Mouse (Mus musculus): Measurements from ENCODE around the gene Mroh7.

Mroh7 gene

DNA sequence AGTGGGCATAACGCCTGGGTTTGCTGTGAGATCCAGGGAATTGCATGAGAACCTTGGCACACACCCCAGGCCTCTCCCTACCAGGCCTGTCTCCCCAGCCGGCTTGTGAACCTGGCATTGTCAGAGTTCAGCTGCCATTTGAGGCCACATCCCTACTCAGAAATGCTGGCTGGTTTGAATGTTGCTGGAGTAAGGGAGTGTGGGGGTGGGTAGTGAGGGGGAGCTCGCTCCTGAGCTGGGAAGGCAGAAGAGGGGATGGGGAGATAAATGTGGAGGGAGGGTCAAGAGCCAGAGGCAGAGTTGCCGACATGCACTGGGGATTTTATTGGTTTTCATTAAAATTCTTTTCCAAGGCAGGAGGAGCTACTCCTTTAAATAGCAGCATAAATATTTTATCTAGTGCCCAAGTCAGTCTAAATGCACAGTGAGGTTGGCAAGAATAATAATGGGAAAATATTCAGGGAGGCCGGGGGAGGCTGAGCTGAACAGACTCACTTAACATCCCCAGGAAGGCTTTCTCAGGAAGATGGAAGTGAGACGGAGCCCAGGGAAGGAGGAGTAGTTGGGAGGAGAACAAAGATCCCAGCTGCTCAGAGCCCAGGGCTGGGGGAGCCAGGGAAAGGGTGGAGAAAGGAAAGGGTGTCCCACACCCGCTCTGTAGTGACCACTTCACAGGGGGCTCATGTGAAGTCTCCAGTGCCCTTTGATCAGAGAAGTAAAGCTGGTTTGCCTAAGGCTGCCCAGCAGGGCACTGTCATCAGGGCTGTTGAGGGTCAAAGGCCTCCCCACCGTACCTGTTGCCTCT is 97.2 kb downstream of the Mroh7 start:
- no peak for DNase-seq (ENCODE audit: low read depth in 2 of 2, low spot score in 2 of 2)

- no peak for DNase-seq (ENCODE audit: low read depth in 2 of 2, low spot score in 2 of 2)
These were observed 98.4 kb downstream of the Mroh7 start for GRCm38 (mm10) chr4:106632313-106632712.
